Mouse (Mus musculus): Measurements from ENCODE around the gene Pdxp. TPM values are rescaled to one million over a fixed set of nuclear protein-coding genes. Genes with fewer than 3 reads are reported as not detected.

The Pdxp gene
- total and polyA plus RNA-seq, 2 experiments from 2014 or later, result 175 to 283 TPM

- DNase-seq, result no peak
- Histone ChIP-seq H3K4me3 (ENCODE audit: low read depth, low read length) (no peak overlapping the region), H3K9me3 (ENCODE audit: low read length) (no peaks in the 10 kb centered on the region), H3K4me1 (ENCODE audit: insufficient read depth) (no peaks in the 10 kb centered on the region), H3K36me3 (ENCODE audit: insufficient read depth) (peaks cover 69% of the 10 kb centered on the region), H3K4me2 (ENCODE audit: low read depth) (no peak overlapping the region), H3K9ac (no peak overlapping the region), H3K27ac (ENCODE audit: low read depth, low read length) (no peak overlapping the region), H3K27me3 (ENCODE audit: insufficient read depth, low read length) (no peaks in the 10 kb centered on the region)
- 96% methylated on average over 11 of the region's 11 CpGs for WGBS
- no peak for TF ChIP-seq CTCF (IDR thresholded peaks at IDR 0.05; ENCODE audit: low read depth)
- no peak for ATAC-seq
These were observed 45.8 kb downstream of the Pdxp start for GRCm38 (mm10) chr15:78959537-78959936.

- WGBS, result 80% methylated on average over 4 of the region's 4 CpGs
- ATAC-seq, result no peak
- no peaks in the 10 kb centered on the region for H3K27me3 ChIP-seq (ENCODE audit: insufficient read depth, low read length)
These were observed 46.4 kb downstream of the Pdxp start for GRCm38 (mm10) chr15:78960088-78960487.

GRCm38 (mm10) chr15:78962885-78963284, 49.2 kb downstream of the Pdxp start:
- no peak overlapping the region for H3K4me3 ChIP-seq (ENCODE audit: low read depth, low read length)
- 30% methylated on average over 2 of the region's 2 CpGs for WGBS
- H3K4me2 ChIP-seq (ENCODE audit: low read depth), result no peak overlapping the region
- peak; percentile 83 for TF ChIP-seq CTCF (IDR thresholded peaks at IDR 0.05; ENCODE audit: low read depth)
- ATAC-seq (peak; percentile 74), DNase-seq (peak; percentile 59)
- H3K36me3 ChIP-seq (ENCODE audit: insufficient read depth), result peaks cover 82% of the 10 kb centered on the region
- no peaks in the 10 kb centered on the region for H3K4me1 ChIP-seq (ENCODE audit: insufficient read depth)
- no peak overlapping the region for H3K9ac ChIP-seq
- H3K27me3 ChIP-seq (ENCODE audit: insufficient read depth, low read length), result no peaks in the 10 kb centered on the region
- no peak overlapping the region for H3K27ac ChIP-seq (ENCODE audit: low read depth, low read length)
- H3K9me3 ChIP-seq (ENCODE audit: low read length), result no peaks in the 10 kb centered on the region

More at GRCm38 (mm10) chr15:78960088-78960487, 46.4 kb downstream of the Pdxp start:
- Histone ChIP-seq H3K4me3 (ENCODE audit: low read depth, low read length) (no peak overlapping the region), H3K9me3 (ENCODE audit: low read length) (no peaks in the 10 kb centered on the region), H3K36me3 (ENCODE audit: insufficient read depth) (peaks cover 73% of the 10 kb centered on the region), H3K27ac (ENCODE audit: low read depth, low read length) (no peak overlapping the region), H3K4me2 (ENCODE audit: low read depth) (no peak overlapping the region), H3K9ac (no peak overlapping the region), H3K4me1 (ENCODE audit: insufficient read depth) (no peaks in the 10 kb centered on the region)
- TF ChIP-seq CTCF (IDR thresholded peaks at IDR 0.05; ENCODE audit: low read depth), result no peak
- DNase-seq, result no peak

Small RNAs within 50 kb of the gene (microRNA-seq; reads per million reads assigned to microRNA genes)
- gene Mir6955, result 0.39 to 0.49 reads per million in 2 experiments

Other genes with a start within 250 kb of the Pdxp start
- 33.9 and 51.6 TPM in 2 replicates for gene Elfn2, start 195.1 kb upstream of the Pdxp start, total RNA-seq (2014; rRNA removed)
- 8.1 and 10.1 TPM in 2 replicates for gene Elfn2, start 195.1 kb upstream of the Pdxp start, polyA plus RNA-seq (2015; fragmentation: Nextera tagmentation; extraction: Ambion mirVana)
- 6.4 and 11.4 TPM in 2 replicates for gene Mfng, start 140.4 kb upstream of the Pdxp start, total RNA-seq (2014; rRNA removed)
- gene Mfng, start 140.4 kb upstream of the Pdxp start, polyA plus RNA-seq (2015; fragmentation: Nextera tagmentation; extraction: Ambion mirVana), result 16.0 and 16.8 TPM in 2 replicates
- gene Card10, start 110.9 kb upstream of the Pdxp start, total RNA-seq (2014; rRNA removed), result 0.57 and 0.77 TPM in 2 replicates
- gene Card10, start 110.9 kb upstream of the Pdxp start, polyA plus RNA-seq (2015; fragmentation: Nextera tagmentation; extraction: Ambion mirVana), result 1.2 and 1.7 TPM in 2 replicates
- gene Cdc42ep1, start 71.3 kb upstream of the Pdxp start, total RNA-seq (2014; rRNA removed), result 8.3 and 8.6 TPM in 2 replicates
- gene Cdc42ep1, start 71.3 kb upstream of the Pdxp start, polyA plus RNA-seq (2015; fragmentation: Nextera tagmentation; extraction: Ambion mirVana), result 10.6 and 13.5 TPM in 2 replicates
- gene Lgals2, start 58.4 kb upstream of the Pdxp start, total RNA-seq (2014; rRNA removed), result not detected in 2 replicates
- 0.52 TPM in 1 of 2 replicates, not detected in the other for gene Lgals2, start 58.4 kb upstream of the Pdxp start, polyA plus RNA-seq (2015; fragmentation: Nextera tagmentation; extraction: Ambion mirVana)
- gene Gga1, start 36.7 kb upstream of the Pdxp start, total RNA-seq (2014; rRNA removed), result 37.0 and 42.9 TPM in 2 replicates
- 54.8 and 55.7 TPM in 2 replicates for gene Gga1, start 36.7 kb upstream of the Pdxp start, polyA plus RNA-seq (2015; fragmentation: Nextera tagmentation; extraction: Ambion mirVana)
- gene Gm49510, start 14.3 kb upstream of the Pdxp start, total RNA-seq (2014; rRNA removed), result not detected in 2 replicates
- not detected in 2 replicates for gene Gm49510, start 14.3 kb upstream of the Pdxp start, polyA plus RNA-seq (2015; fragmentation: Nextera tagmentation; extraction: Ambion mirVana)
- gene Sh3bp1, start 14.2 kb upstream of the Pdxp start, total RNA-seq (2014; rRNA removed), result 2.0 and 6.4 TPM in 2 replicates
- gene Sh3bp1, start 14.2 kb upstream of the Pdxp start, polyA plus RNA-seq (2015; fragmentation: Nextera tagmentation; extraction: Ambion mirVana), result 3.3 and 4.3 TPM in 2 replicates
- gene Lgals1, start 12.8 kb downstream of the Pdxp start, total RNA-seq (2014; rRNA removed), result 31.8 and 43.6 TPM in 2 replicates
- 63.2 and 99.4 TPM in 2 replicates for gene Lgals1, start 12.8 kb downstream of the Pdxp start, polyA plus RNA-seq (2015; fragmentation: Nextera tagmentation; extraction: Ambion mirVana)
- gene Nol12, start 21.0 kb downstream of the Pdxp start, total RNA-seq (2014; rRNA removed), result 11.2 and 17.6 TPM in 2 replicates
- 60.3 and 64.2 TPM in 2 replicates for gene Nol12, start 21.0 kb downstream of the Pdxp start, polyA plus RNA-seq (2015; fragmentation: Nextera tagmentation; extraction: Ambion mirVana)
- 36.7 and 40.5 TPM in 2 replicates for gene Triobp, start 33.8 kb downstream of the Pdxp start, total RNA-seq (2014; rRNA removed)
- 25.1 and 30.5 TPM in 2 replicates for gene Triobp, start 33.8 kb downstream of the Pdxp start, polyA plus RNA-seq (2015; fragmentation: Nextera tagmentation; extraction: Ambion mirVana)
- gene H1f0, start 114.5 kb downstream of the Pdxp start, total RNA-seq (2014; rRNA removed), result 198 and 209 TPM in 2 replicates
- 224 and 248 TPM in 2 replicates for gene H1f0, start 114.5 kb downstream of the Pdxp start, polyA plus RNA-seq (2015; fragmentation: Nextera tagmentation; extraction: Ambion mirVana)
- 0.62 TPM in 1 of 2 replicates, not detected in the other for gene Galr3, start 128.0 kb downstream of the Pdxp start, total RNA-seq (2014; rRNA removed)
- 0.12 and 0.20 TPM in 2 replicates for gene Galr3, start 128.0 kb downstream of the Pdxp start, polyA plus RNA-seq (2015; fragmentation: Nextera tagmentation; extraction: Ambion mirVana)
- gene Ankrd54, start 149.0 kb downstream of the Pdxp start, total RNA-seq (2014; rRNA removed), result 43.3 and 50.5 TPM in 2 replicates
- 41.2 and 45.8 TPM in 2 replicates for gene Ankrd54, start 149.0 kb downstream of the Pdxp start, polyA plus RNA-seq (2015; fragmentation: Nextera tagmentation; extraction: Ambion mirVana)
- 213 and 218 TPM in 2 replicates for gene Eif3l, start 161.3 kb downstream of the Pdxp start, total RNA-seq (2014; rRNA removed)
- gene Eif3l, start 161.3 kb downstream of the Pdxp start, polyA plus RNA-seq (2015; fragmentation: Nextera tagmentation; extraction: Ambion mirVana), result 179 and 191 TPM in 2 replicates
- 23.8 and 29.1 TPM in 2 replicates for gene Micall1, start 195.0 kb downstream of the Pdxp start, total RNA-seq (2014; rRNA removed)
- 7.2 and 8.0 TPM in 2 replicates for gene Micall1, start 195.0 kb downstream of the Pdxp start, polyA plus RNA-seq (2015; fragmentation: Nextera tagmentation; extraction: Ambion mirVana)
- 48.6 and 111 TPM in 2 replicates for gene Polr2f, start 227.1 kb downstream of the Pdxp start, total RNA-seq (2014; rRNA removed)
- 362 and 414 TPM in 2 replicates for gene Polr2f, start 227.1 kb downstream of the Pdxp start, polyA plus RNA-seq (2015; fragmentation: Nextera tagmentation; extraction: Ambion mirVana)
- 11.8 and 15.2 TPM in 2 replicates for gene 1700088E04Rik, start 227.3 kb downstream of the Pdxp start, total RNA-seq (2014; rRNA removed)
- gene 1700088E04Rik, start 227.3 kb downstream of the Pdxp start, polyA plus RNA-seq (2015; fragmentation: Nextera tagmentation; extraction: Ambion mirVana), result 19.3 and 23.7 TPM in 2 replicates